Mouse (Mus musculus) liver, embryonic 14.5 days (tissue): ENCODE results near the gene Nup107.

ENCODE experiments used
- CTCF ChIP-seq: IDR thresholded peaks from 2 replicates; pipeline ENCODE4 v1.5.1; 2016; ENCODE audit warnings: antibody characterized with exemption, low read depth, control low read depth
- EP300 ChIP-seq: IDR thresholded peaks from 2 replicates; pipeline ENCODE4 v1.6.1; 2016; ENCODE audit warnings: antibody characterized with exemption, low read depth

DNA sequence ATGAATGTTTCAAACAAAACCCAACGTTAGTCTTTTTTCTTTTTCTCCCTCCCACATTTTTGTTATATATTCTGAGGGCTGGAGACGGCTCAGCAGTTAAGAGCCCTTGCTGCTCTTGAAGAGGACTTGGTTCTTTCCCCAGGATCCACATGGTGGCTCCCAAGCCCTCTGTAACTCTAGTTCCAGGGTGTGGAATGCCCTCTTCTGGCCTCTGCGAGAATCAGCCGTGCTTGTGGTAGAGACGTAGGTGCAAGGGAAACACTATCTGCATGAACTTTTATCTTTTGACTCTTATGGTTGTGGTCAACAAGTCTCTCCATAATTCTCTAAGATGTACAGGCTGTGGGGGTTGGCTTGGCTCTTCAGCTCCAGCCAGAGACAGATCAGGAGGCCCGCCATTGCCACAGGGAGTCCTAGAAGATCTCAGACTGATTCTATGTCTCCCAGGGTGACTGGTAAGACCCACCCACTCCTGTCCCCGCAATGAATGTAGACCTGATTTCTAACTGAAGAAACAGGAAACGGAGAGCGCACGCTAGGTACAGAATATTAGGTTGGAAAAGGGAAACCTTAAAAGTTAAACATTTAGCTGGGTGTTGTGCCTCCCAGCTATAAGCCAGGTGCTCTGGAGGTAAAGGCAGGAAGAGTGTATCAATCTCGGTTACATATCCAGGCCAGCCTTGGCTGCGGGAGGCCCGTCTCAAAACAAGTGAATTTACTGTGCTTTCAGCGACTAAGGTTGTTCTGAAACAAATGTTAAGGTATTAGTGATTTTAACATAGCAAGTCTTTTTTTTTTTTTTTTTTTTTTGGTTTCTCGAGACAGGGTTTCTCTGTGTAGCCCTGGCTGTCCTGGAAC, 61.0 kb downstream of the Nup107 start:
- TF ChIP-seq EP300: no peak
- peak; percentile 86 for TF ChIP-seq CTCF
